Mouse (Mus musculus) megakaryocyte, embryonic 14.5 days (primary cell): Measurements from ENCODE around the gene B4galt5.

Source experiments
- FLI1 ChIP-seq: IDR thresholded peaks from 2 replicates; pipeline ENCODE4 v1.6.1; 2012; ENCODE audit warnings: low read length, inconsistent platforms, mixed read lengths
- GATA1 ChIP-seq: IDR thresholded peaks from 3 replicates; pipeline ENCODE4 v1.6.1; 2012; ENCODE audit warnings: mixed read lengths, low read length, inconsistent platforms, borderline replicate concordance

- no peak for TF ChIP-seq GATA1
- TF ChIP-seq FLI1 = no peak
Observed at GRCm38 (mm10) chr2:167305382-167306272, 43.4 kb downstream of the B4galt5 start.
